Mouse (Mus musculus) liver, embryonic 15.5 days (tissue): ENCODE measurements around the gene Saa2. TPM values are rescaled to one million over a fixed set of nuclear protein-coding genes. Genes with fewer than 3 reads are reported as not detected.

ENCODE experiments used
- ATAC-seq: fragments of 200-750 bp; cut with Nextera tagmentation; 2 replicates; pipeline ENCODE4 v1.8.0; 2017; ENCODE audit warnings: moderate number of reproducible peaks, mild to moderate bottlenecking, moderate library complexity; ENCODE audit not compliant: insufficient read depth
- H3K27ac ChIP-seq: fragments of 300-500 bp; sonication (generic); replicated peaks from 2 replicates; pipeline ENCODE4 v1.5.1; 2015; ENCODE audit warnings: mild to moderate bottlenecking, inconsistent platforms
- H3K27me3 ChIP-seq: fragments of 300-500 bp; sonication (generic); 2 replicates; pipeline ENCODE4 v1.6.1; 2015; ENCODE audit warnings: mild to moderate bottlenecking, inconsistent platforms
- H3K36me3 ChIP-seq: fragments of 300-500 bp; sonication (generic); replicated peaks from 2 replicates; pipeline ENCODE4 v1.6.1; 2015; ENCODE audit warnings: moderate library complexity, mild to moderate bottlenecking, inconsistent platforms
- H3K4me1 ChIP-seq: fragments of 300-500 bp; sonication (generic); replicated peaks from 2 replicates; pipeline ENCODE4 v1.6.1; 2015; ENCODE audit warnings: inconsistent platforms
- H3K4me2 ChIP-seq: fragments of 300-500 bp; sonication (generic); 2 replicates; pipeline ENCODE4 v1.6.1; 2015; ENCODE audit warnings: moderate library complexity, mild to moderate bottlenecking, inconsistent platforms
- H3K4me3 ChIP-seq: fragments of 300-500 bp; sonication (generic); replicated peaks from 2 replicates; pipeline ENCODE4 v1.5.1; 2015; ENCODE audit warnings: mild to moderate bottlenecking, inconsistent platforms
- H3K9ac ChIP-seq: fragments of 300-500 bp; sonication (generic); 2 replicates; pipeline ENCODE4 v1.6.1; 2015; ENCODE audit warnings: moderate library complexity, mild to moderate bottlenecking, inconsistent platforms
- H3K9me3 ChIP-seq: fragments of 300-500 bp; sonication (generic); replicated peaks from 2 replicates; pipeline ENCODE4 v1.6.1; 2016; ENCODE audit warnings: inconsistent platforms
- WGBS: fragments of 180-500 bp; shearing (Covaris S2); methylation state at CpG from one replicate; pipeline ENCODE4 v1.1.7; 2015; ENCODE audit warnings: mixed read lengths; ENCODE audit not compliant: insufficient replicate concordance; 5-methylcytosine and 5-hydroxymethylcytosine counted together
- polyA plus RNA-seq: library from polyadenylated mRNA; unstranded; fragments of >200 nt; fragmentation: Nextera tagmentation; extraction: Ambion mirVana; gene quantifications from 2 replicates; pipeline ENCODE4 v1.2.1, GENCODE M21; 2015

Saa2 gene
- not detected in 2 replicates for polyA plus RNA-seq

DNA sequence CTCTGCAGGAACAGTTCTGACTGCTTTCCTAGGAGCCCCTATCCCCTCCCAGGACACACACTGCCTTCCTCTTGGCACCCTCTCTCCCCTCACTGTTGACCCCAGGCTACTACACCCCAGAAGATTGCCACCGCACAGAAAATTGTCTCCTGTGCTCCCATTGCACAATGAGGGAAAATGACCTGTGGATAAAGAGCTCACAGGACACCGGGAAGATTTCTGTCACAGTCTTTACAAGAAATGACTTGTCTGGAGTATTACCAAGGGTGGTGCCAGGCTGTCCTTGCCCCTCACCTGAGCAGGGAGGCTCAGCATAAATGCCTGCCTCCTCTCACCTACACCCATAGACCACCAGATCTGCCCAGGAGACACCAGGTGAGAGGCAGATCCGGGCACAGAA lies at the start of gene Saa2:
Saa2 (plus strand) TSS at position 301 of the 400 bp plus-strand sequence.
- Histone ChIP-seq H3K36me3 (no peaks in the 10 kb centered on the region), H3K4me1 (no peaks in the 10 kb centered on the region), H3K27me3 (no peaks in the 10 kb centered on the region), H3K4me3 (no peak within 1 kb of the TSS), H3K27ac (no peak within 1 kb of the TSS), H3K9ac (no peak within 1 kb of the TSS), H3K4me2 (no peak within 1 kb of the TSS), H3K9me3 (no peaks in the 10 kb centered on the region)
- no peak for ATAC-seq
- WGBS = 65% methylated on average over 3 of the region's 3 CpGs

DNA sequence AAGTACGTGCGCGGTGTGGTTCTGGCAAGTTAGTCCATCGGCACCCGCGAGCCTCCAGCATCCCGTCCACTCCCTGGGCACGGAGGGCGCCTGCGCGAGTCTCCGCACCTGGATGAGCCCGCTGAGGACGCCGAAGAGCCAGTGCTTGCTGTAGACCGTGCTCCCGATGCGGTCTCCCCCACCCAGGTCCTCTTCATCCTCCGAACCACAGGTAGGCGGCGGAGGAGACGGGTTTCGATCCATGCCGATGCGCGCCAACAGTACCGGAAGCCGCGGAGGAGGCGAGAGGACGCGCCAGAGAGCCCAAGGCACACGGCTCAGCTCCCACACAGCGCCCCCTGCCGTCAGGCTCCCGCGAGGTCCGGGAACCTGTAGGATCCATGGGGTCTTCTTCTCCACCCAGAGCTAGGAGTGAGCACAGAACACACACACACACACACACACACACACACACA lies 41.2 kb upstream of the Saa2 start, which contains the start of gene Saal1:
Saal1 (minus strand) TSS at position 291 of the 455 bp plus-strand sequence.
- no peaks in the 10 kb centered on the region for H3K9me3 ChIP-seq
- H3K27me3 ChIP-seq = no peaks in the 10 kb centered on the region
- ATAC-seq = peak; percentile 86
- H3K4me1 ChIP-seq = peaks cover 15% of the 10 kb centered on the region
- H3K27ac ChIP-seq = peak within 1 kb of the TSS; percentile 69
- peaks cover 31% of the 10 kb centered on the region for H3K36me3 ChIP-seq
- H3K4me2 ChIP-seq = peak within 1 kb of the TSS; percentile 71
- WGBS = under 1% methylated on average over 38 of the region's 38 CpGs
- peak within 1 kb of the TSS; percentile 82 for H3K9ac ChIP-seq
- peak within 1 kb of the TSS; percentile 94 for H3K4me3 ChIP-seq

DNA sequence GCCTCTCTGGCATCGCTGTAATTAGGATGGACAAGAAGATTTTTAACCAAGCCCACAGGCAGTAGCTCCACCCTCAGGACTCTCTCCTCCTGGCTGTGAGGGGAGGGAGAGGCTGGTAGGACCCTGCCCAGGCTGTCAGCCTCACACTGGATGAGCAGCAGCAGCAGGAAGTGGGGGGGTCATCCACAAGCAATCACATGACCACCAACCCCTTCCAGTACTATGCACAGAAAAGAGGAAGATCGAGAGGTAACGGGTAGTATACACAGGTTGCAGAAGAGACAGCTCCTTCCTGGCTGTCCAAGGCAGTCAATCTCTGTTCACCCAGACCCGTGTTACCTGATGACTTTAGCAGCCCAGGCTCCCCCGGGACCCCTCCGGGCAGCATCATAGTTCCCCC lies 39.3 kb upstream of the Saa2 start:
- no peak for ATAC-seq
- 21% methylated on average over 6 of the region's 6 CpGs for WGBS

DNA sequence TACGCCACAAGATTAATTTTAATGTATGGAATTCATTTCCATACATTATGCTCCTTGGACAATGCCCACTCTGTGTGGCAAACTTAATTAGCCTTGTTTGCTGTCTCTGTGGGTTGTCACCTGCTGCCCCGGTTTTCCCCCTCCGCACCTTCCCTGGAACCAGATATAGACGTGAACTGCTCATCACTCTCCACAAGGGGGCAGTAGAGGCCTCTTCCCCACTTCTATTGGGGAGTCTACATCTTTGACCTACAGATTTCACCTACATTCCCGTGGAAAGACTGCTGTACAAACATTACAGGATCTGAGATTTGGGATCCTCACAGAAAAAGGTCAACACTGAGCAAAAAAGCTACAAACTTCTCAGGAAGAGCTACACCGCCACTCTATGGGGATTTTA lies 37.1 kb upstream of the Saa2 start:
- no peak overlapping the region for H3K9ac ChIP-seq
- peaks cover 14% of the 10 kb centered on the region for H3K4me1 ChIP-seq
- no peak for ATAC-seq
- no peak overlapping the region for H3K4me2 ChIP-seq
- no peak overlapping the region for H3K27ac ChIP-seq
- no peak overlapping the region for H3K4me3 ChIP-seq
- no peaks in the 10 kb centered on the region for H3K9me3 ChIP-seq
- H3K36me3 ChIP-seq = no peaks in the 10 kb centered on the region
- H3K27me3 ChIP-seq = no peaks in the 10 kb centered on the region
- WGBS = 22% methylated on average over 6 of the region's 6 CpGs

More for the DNA sequence above, 39.3 kb upstream of the Saa2 start:
- no peaks in the 10 kb centered on the region for H3K27me3 ChIP-seq
- no peak overlapping the region for H3K4me3 ChIP-seq
- no peak overlapping the region for H3K9ac ChIP-seq
- peaks cover 15% of the 10 kb centered on the region for H3K4me1 ChIP-seq
- H3K36me3 ChIP-seq = peaks cover 12% of the 10 kb centered on the region
- H3K4me2 ChIP-seq = no peak overlapping the region
- H3K27ac ChIP-seq = no peak overlapping the region
- no peaks in the 10 kb centered on the region for H3K9me3 ChIP-seq

DNA sequence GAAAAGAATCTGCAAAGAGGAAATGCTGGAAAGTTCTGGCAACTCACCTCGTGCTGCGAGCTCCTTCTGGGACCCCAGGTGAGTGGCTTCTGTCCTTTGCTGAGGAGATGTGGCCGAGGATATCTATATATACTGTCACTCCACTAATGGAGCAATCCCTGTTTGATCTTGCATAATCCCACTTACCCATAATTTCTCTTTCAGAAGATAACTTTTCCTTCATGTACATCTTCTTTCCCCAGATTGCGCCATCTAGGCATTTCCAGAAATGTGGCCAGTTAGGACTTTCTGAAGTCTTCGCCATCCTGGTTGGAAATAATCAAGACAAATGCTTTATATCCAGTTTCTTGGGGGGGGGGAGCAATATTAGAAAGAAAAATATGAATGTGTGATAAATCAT lies 36.0 kb upstream of the Saa2 start, which contains the start of gene Saa3:
Saa3 (minus strand) TSS at position 101 of the 400 bp plus-strand sequence.
- no peak for ATAC-seq
- no peak within 1 kb of the TSS for H3K4me2 ChIP-seq
- H3K9ac ChIP-seq = no peak within 1 kb of the TSS
- no peaks in the 10 kb centered on the region for H3K9me3 ChIP-seq
- H3K27me3 ChIP-seq = no peaks in the 10 kb centered on the region
- no peaks in the 10 kb centered on the region for H3K36me3 ChIP-seq
- 61% methylated on average over 5 of the region's 5 CpGs for WGBS
- H3K4me3 ChIP-seq = no peak within 1 kb of the TSS
- H3K27ac ChIP-seq = no peak within 1 kb of the TSS
- peaks cover 14% of the 10 kb centered on the region for H3K4me1 ChIP-seq

DNA sequence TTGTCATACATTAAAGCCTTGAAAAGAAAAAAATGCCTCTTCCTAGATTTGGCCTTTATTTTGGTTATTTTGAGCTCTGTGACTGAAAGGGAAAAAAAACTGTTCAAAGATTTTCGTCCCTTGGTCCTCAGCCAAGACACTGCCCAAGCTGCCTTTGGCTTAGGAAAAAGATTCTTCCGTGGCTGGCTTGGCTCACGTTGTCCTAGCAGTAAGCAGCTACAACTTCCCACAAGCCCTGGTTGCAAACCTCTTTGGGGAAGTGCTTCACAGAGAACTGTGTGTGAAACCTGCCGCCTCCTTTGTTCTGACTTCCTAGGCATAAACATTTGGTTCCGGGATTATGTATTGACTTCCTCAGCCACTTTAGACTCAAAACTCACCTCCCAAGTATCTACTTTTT lies 34.7 kb upstream of the Saa2 start:
- H3K4me2 ChIP-seq = no peak overlapping the region
- peaks cover 15% of the 10 kb centered on the region for H3K4me1 ChIP-seq
- H3K27ac ChIP-seq = no peak overlapping the region
- no peaks in the 10 kb centered on the region for H3K9me3 ChIP-seq
- no peaks in the 10 kb centered on the region for H3K27me3 ChIP-seq
- H3K36me3 ChIP-seq = no peaks in the 10 kb centered on the region
- H3K4me3 ChIP-seq = no peak overlapping the region
- ATAC-seq = no peak
- 28% methylated on average over 5 of the region's 5 CpGs for WGBS
- no peak overlapping the region for H3K9ac ChIP-seq

DNA sequence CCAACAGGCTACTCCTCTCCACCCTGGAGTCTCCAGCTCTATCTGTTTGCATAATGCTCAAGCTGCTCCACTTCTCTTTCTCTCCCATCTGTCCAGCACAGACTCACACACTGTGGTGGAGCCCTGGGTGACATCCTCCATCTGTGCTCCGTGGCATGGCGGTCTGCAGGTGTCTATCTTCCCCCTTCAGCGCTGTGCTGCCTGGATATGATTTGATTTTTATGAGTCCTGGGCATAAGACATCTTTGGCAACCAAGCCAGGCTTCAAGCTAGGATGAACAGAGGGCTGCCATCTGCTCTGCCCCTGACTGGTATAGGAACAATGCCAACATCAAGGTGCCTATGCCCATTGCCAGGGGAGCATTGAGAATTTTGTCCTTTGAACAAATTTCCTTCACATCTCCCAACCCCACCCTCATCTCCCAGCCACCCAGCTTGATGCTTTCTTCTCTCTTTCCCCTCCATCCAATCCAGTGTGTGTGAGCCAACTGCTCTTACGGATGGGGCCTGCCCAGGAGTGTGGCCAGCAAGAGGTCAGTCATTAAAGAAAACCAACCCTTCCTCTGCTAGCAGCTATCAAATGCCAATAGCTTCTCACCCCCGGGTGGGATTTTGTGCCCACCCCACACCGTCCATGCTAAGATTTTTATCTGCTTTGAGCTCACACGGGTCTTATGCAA lies 32.9 kb upstream of the Saa2 start:
- Histone ChIP-seq H3K27ac (no peak overlapping the region; the same call in 1 of the 2 replicates), H3K9me3 (no peaks in the 10 kb centered on the region), H3K27me3 (no peaks in the 10 kb centered on the region), H3K9ac (no peak overlapping the region), H3K4me3 (no peak overlapping the region), H3K4me1 (peaks cover 15% of the 10 kb centered on the region), H3K36me3 (no peaks in the 10 kb centered on the region), H3K4me2 (no peak overlapping the region)
- 53% methylated on average over 7 of the region's 7 CpGs for WGBS
- no peak for ATAC-seq

DNA sequence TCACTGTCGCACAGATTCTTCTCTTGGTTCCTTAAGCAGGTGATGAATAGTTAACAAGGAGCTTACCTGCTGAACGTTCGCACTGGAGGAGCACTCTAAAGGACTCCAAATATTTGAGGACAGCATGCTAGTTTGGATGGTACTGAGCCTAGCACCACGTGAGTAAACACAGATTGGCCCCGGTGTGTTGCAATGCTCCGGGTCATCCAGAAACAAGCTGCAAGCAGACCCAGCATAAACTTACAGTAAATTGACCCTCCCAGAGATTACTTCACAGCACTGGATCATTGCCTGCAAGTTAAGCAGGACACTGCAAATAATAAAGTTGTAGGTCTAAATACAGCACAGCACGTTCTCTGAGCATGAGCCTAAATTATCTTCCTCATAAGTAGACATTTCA lies 32.1 kb upstream of the Saa2 start:
- H3K9me3 ChIP-seq = no peaks in the 10 kb centered on the region
- H3K27ac ChIP-seq = peak overlapping the region; percentile 69
- 50% methylated on average over 7 of the region's 7 CpGs for WGBS
- H3K4me2 ChIP-seq = no peak overlapping the region
- H3K4me3 ChIP-seq = no peak overlapping the region
- no peak overlapping the region for H3K9ac ChIP-seq
- no peaks in the 10 kb centered on the region for H3K36me3 ChIP-seq
- ATAC-seq = peak; percentile 81
- H3K4me1 ChIP-seq = peaks cover 13% of the 10 kb centered on the region
- no peaks in the 10 kb centered on the region for H3K27me3 ChIP-seq

DNA sequence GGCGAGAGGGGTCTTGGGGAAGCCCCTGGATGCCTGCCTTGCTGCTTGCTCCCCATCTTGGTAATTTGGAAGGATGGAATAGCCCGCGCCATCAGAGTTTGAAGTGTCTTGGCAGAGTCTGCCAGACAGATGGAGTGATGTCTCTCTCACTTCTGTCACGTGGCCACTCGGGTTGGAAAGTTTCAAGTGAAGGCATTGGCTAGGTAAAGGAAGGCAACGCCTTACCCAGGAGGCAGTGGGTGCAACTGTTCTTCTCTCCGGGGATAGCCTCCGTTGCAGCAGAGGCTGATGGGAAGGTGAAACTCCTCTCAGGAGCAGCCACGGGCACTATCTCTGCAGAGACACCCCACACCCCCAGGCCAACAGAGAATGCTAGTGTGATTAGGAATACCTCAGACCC lies 31.1 kb upstream of the Saa2 start:
- H3K4me1 ChIP-seq = peaks cover 10% of the 10 kb centered on the region
- H3K27ac ChIP-seq = peak overlapping the region; percentile 69
- H3K27me3 ChIP-seq = no peaks in the 10 kb centered on the region
- H3K9ac ChIP-seq = no peak overlapping the region
- 53% methylated on average over 9 of the region's 9 CpGs for WGBS
- H3K9me3 ChIP-seq = no peaks in the 10 kb centered on the region
- H3K4me3 ChIP-seq = no peak overlapping the region
- no peak overlapping the region for H3K4me2 ChIP-seq
- ATAC-seq = no peak
- no peaks in the 10 kb centered on the region for H3K36me3 ChIP-seq

DNA sequence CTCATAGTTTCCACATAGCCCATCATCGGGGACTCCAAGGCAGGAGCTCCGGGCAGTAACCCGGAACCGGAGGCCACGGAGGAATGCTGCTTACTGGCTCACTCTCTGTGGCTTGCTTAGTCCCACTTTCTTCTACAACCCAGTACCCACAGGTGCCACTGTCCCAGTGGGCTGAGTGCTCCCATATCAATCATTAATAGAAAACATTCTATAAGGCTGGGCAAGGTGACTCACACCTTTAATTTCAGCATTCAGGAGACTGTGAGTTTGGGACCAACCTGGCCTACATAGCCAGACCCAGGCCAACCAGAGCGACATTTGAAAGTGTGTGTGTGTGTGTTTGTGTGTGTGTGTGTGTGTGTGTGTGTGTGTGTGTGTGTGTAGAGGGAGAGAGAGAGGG lies 28.2 kb upstream of the Saa2 start:
- WGBS = 78% methylated on average over 6 of the region's 6 CpGs
- H3K27me3 ChIP-seq = no peaks in the 10 kb centered on the region
- no peak for ATAC-seq

DNA sequence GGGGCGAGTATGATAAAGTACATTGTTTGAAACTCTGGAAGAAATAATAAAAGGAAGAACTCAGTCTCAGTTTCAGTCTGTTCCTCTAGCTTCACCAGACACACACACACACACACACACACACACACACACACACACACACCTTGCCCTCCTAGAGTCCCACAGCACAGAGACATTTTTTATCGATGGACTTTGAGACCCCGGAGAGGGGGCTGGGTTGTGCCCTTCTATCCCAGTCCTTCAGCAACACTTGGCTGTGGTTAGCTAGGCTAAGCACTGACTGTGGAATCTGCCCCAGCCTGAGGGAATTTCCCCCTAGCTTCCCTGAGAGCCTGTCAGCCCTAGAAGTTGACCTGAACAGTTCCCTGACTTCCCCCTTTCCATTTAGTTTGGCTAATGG lies 27.7 kb upstream of the Saa2 start:
- Histone ChIP-seq H3K9ac (no peak overlapping the region), H3K4me1 (peaks cover 6% of the 10 kb centered on the region), H3K27me3 (no peaks in the 10 kb centered on the region), H3K9me3 (no peaks in the 10 kb centered on the region), H3K4me3 (no peak overlapping the region), H3K4me2 (no peak overlapping the region), H3K36me3 (no peaks in the 10 kb centered on the region), H3K27ac (0 out of 2 replicates have a peak overlapping the region, but pooled peaks have one; percentile 19)
- WGBS = 63% methylated on average over 3 of the region's 3 CpGs
- peak; percentile 37; the same call in 1 of the 2 replicates for ATAC-seq

More for the DNA sequence above, 28.2 kb upstream of the Saa2 start:
- Histone ChIP-seq H3K9me3 (no peaks in the 10 kb centered on the region), H3K4me1 (peaks cover 9% of the 10 kb centered on the region), H3K9ac (no peak overlapping the region), H3K27ac (no peak overlapping the region), H3K36me3 (no peaks in the 10 kb centered on the region), H3K4me3 (no peak overlapping the region), H3K4me2 (no peak overlapping the region)
